Mouse (Mus musculus) myocyte (in vitro differentiated cells): ENCODE data around the gene Trnau1ap.

ENCODE experiments used
- CEBPB ChIP-seq: IDR thresholded peaks from 2 replicates; pipeline ENCODE4 v1.6.1; 2011; ENCODE audit warnings: mild to moderate bottlenecking, moderate library complexity; ENCODE audit not compliant: poor library complexity, insufficient read depth, severe bottlenecking
- MAX ChIP-seq: IDR thresholded peaks from one replicate; pipeline ENCODE4 v1.6.1; 2011; ENCODE audit warnings: low read depth, mild to moderate bottlenecking, control low read depth
- MYOD1 ChIP-seq, 3 experiments: IDR thresholded peaks; one replicate each; pipeline ENCODE4 v1.6.1; 2011; ENCODE audit warnings: control low read depth in 2 of 3, low read depth in 2 of 3, mild to moderate bottlenecking in 2 of 3, moderate library complexity in 1 of 3; ENCODE audit not compliant: insufficient read length in 2 of 3, control insufficient read depth in 1 of 3
- POLR2A ChIP-seq: IDR thresholded peaks from one replicate; pipeline ENCODE4 v1.6.1; 2011; ENCODE audit warnings: low read depth, mild to moderate bottlenecking, control low read depth, moderate library complexity; ENCODE audit not compliant: insufficient read length
- SRF ChIP-seq: IDR thresholded peaks from one replicate; pipeline ENCODE4 v1.6.1; 2011; ENCODE audit warnings: low read depth; ENCODE audit not compliant: control insufficient read depth, insufficient read length
- TCF12 ChIP-seq: IDR thresholded peaks from one replicate; pipeline ENCODE4 v1.6.1; 2011; ENCODE audit warnings: mild to moderate bottlenecking, control low read depth; ENCODE audit not compliant: poor library complexity, insufficient read depth, severe bottlenecking

DNA sequence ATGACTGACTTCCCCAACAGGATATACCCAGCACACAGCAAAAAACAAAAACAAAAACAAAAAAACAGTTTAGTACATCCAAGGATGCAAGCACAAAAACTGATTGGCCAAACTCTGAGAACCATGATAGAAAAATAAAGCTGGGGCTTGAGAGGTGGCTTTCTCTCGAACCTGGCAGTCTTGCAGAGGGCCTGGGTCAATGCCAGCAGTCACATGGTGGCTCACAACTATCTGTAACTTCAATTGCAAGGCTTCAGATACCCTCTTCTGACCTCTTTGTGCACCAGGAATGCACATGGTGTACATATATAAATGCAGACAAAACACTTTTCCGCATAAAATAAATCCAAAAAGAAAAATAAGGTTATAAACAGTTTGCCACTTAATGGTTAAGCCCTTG, 56.2 kb downstream of the Trnau1ap start:
- TF ChIP-seq MYOD1 (IDR thresholded peaks at IDR 0.05; ENCODE audit: control insufficient read depth in 1 of 3, insufficient read length in 2 of 3, low read depth in 2 of 3) = no peak
- no peak for TF ChIP-seq MAX
- TF ChIP-seq POLR2A = no peak
- no peak for TF ChIP-seq SRF
- no peak for TF ChIP-seq CEBPB
- no peak for TF ChIP-seq TCF12
